In genomic region chr13:102665588-102666232, GRCm38 (mm10) we compare ENCODE assay signal across 9 mouse cellular contexts. TPM values are rescaled to one million over a fixed set of nuclear protein-coding genes. Genes with fewer than 3 reads are reported as not detected.
A peak's percentile ranks its signal among the peaks of the same experiment; 100 is the strongest.
DNase-seq lines count a peak whose midpoint lies in the region; ATAC-seq and TF ChIP-seq lines count a peak whose summit lies in the region.
"Had no signal": no experiment of that assay in that cellular context is flagged by ENCODE, and none has a peak within 500 bp of the region (broad histone marks: within the 10 kb centered on the region; RNA-seq: fewer than 3 reads in every experiment).

No protein-coding gene starts in this region.

- H3K9me3 ChIP-seq in heart, embryonic 11.5 days (replicated peaks; ENCODE audit: control insufficient read depth, low read length) = no peaks in the 10 kb centered on the region
- no peaks in the 10 kb centered on the region for H3K9me3 ChIP-seq in E14TG2a.4 (ENCODE audit: low read length)
- no peaks in the 10 kb centered on the region for H3K9me3 ChIP-seq in hindbrain, embryonic 14.5 days (ENCODE audit: control insufficient read depth, low read length)
- no peaks in the 10 kb centered on the region for H3K9me3 ChIP-seq in midbrain, embryonic 11.5 days (ENCODE audit: control insufficient read depth, low read length)

- peak overlapping the region; percentile 55 for H3K4me2 ChIP-seq in heart, embryonic 11.5 days
- peak overlapping the region; percentile 36 for H3K4me2 ChIP-seq in hindbrain, embryonic 14.5 days (replicated peaks)
- H3K4me2 ChIP-seq in midbrain, embryonic 11.5 days = peak overlapping the region; percentile 30; the same call in 1 of the 2 replicates

- H3K9ac ChIP-seq in heart, embryonic 11.5 days (ENCODE audit: low read depth, low read length) = no peak overlapping the region
- no peak overlapping the region for H3K9ac ChIP-seq in heart, adult 2 months (ENCODE audit: low read depth, low read length)
- no peak overlapping the region for H3K9ac ChIP-seq in hindbrain, embryonic 14.5 days
- no peak overlapping the region for H3K9ac ChIP-seq in midbrain, embryonic 11.5 days (ENCODE audit: low read length)

- no peaks in the 10 kb centered on the region for H3K36me3 ChIP-seq in heart, embryonic 11.5 days (ENCODE audit: control insufficient read depth, insufficient read depth, low read length)
- no peaks in the 10 kb centered on the region for H3K36me3 ChIP-seq in heart, adult 2 months (ENCODE audit: control insufficient read depth, insufficient read depth, low read length)
- no peaks in the 10 kb centered on the region for H3K36me3 ChIP-seq in E14TG2a.4 (ENCODE audit: insufficient read depth, low read length)
- no peaks in the 10 kb centered on the region for H3K36me3 ChIP-seq in hindbrain, embryonic 14.5 days (replicated peaks; ENCODE audit: control insufficient read depth, insufficient read depth)
- no peaks in the 10 kb centered on the region for H3K36me3 ChIP-seq in midbrain, embryonic 11.5 days (ENCODE audit: control insufficient read depth, insufficient read depth, low read length)

- TF ChIP-seq EP300 in heart, adult 2 months (IDR thresholded peaks at IDR 0.05; ENCODE audit: insufficient read depth, low read depth, low read length) = no peak

- H3K27ac ChIP-seq in heart, embryonic 11.5 days (ENCODE audit: low read depth, low read length) = no peak overlapping the region
- H3K27ac ChIP-seq in heart, adult 2 months = no peak overlapping the region
- H3K27ac ChIP-seq in hindbrain, embryonic 14.5 days = no peak overlapping the region
- H3K27ac ChIP-seq in midbrain, embryonic 11.5 days (ENCODE audit: low read depth, low read length) = no peak overlapping the region

- 42% methylated on average over 18 of the region's 18 CpGs for whole genome bisulfite sequencing in heart, embryonic 11.5 days (ENCODE audit: insufficient replicate concordance)
- WGBS in heart, adult 2 months = 34% methylated on average over 18 of the region's 18 CpGs
- WGBS in hindbrain, embryonic 14.5 days = 55% methylated on average over 18 of the region's 18 CpGs
- WGBS in midbrain, embryonic 11.5 days = 58% methylated on average over 18 of the region's 18 CpGs

- H3K27me3 ChIP-seq in heart, embryonic 11.5 days (ENCODE audit: control insufficient read depth, insufficient read depth, low read length) = no peaks in the 10 kb centered on the region
- no peaks in the 10 kb centered on the region for H3K27me3 ChIP-seq in heart, adult 2 months (ENCODE audit: control insufficient read depth, insufficient read depth, low read length)
- peaks cover 26% of the 10 kb centered on the region for H3K27me3 ChIP-seq in E14TG2a.4 (ENCODE audit: insufficient read depth, low read length)
- no peaks in the 10 kb centered on the region for H3K27me3 ChIP-seq in hindbrain, embryonic 14.5 days (ENCODE audit: control insufficient read depth, insufficient read depth, low read length)
- H3K27me3 ChIP-seq in midbrain, embryonic 11.5 days (ENCODE audit: control insufficient read depth, insufficient read depth, low read length) = no peaks in the 10 kb centered on the region

- no peak for ATAC-seq in heart, embryonic 11.5 days (replicated peaks; ENCODE audit: insufficient number of reproducible peaks, low FRiP score, low TSS enrichment)
- no peak for ATAC-seq in hindbrain, embryonic 14.5 days (ENCODE audit: low FRiP score)
- 0 out of 2 replicates have a peak, but pooled peaks have one; percentile 16 for ATAC-seq in midbrain, embryonic 11.5 days (ENCODE audit: low FRiP score)

- H3K79me2 ChIP-seq in heart, adult 2 months (replicated peaks; ENCODE audit: control insufficient read depth, insufficient read depth, low read length) = no peaks in the 10 kb centered on the region

- DNase-seq in heart, adult 2 months = no peak
- DNase-seq in hindbrain, embryonic 14.5 days (ENCODE audit: low spot score) = no peak
- no peak for DNase-seq in midbrain, embryonic 11.5 days (ENCODE audit: low spot score, missing footprints)
- no peak for DNase-seq in cerebellum, postnatal 14 days
- no peak for DNase-seq in embryo, embryonic 11 days
- no peak for DNase-seq in left cerebral cortex, adult 9 months (ENCODE audit: low spot score in 2 of 2)
- DNase-seq: cerebellum, adult 2 months had no signal

- TF ChIP-seq CTCF in heart, adult 2 months (IDR thresholded peaks at IDR 0.05) = no peak
- TF ChIP-seq CTCF in E14TG2a.4 (conservative IDR thresholded peaks at IDR 0.05; ENCODE audit: low read length) = no peak

- peaks cover 9% of the 10 kb centered on the region; the same call in 1 of the 2 replicates for H3K4me1 ChIP-seq in heart, embryonic 11.5 days (ENCODE audit: control insufficient read depth, insufficient read depth, low read length)
- H3K4me1 ChIP-seq in heart, adult 2 months (ENCODE audit: control insufficient read depth, insufficient read depth, low read length) = peaks cover 3% of the 10 kb centered on the region
- H3K4me1 ChIP-seq in E14TG2a.4 (replicated peaks; ENCODE audit: low read depth, low read length) = peaks cover 22% of the 10 kb centered on the region
- H3K4me1 ChIP-seq in hindbrain, embryonic 14.5 days (replicated peaks; ENCODE audit: control insufficient read depth, insufficient read depth, low read length) = no peaks in the 10 kb centered on the region
- H3K4me1 ChIP-seq in midbrain, embryonic 11.5 days (ENCODE audit: control insufficient read depth, insufficient read depth, low read length) = no peaks in the 10 kb centered on the region

- H3K4me3 ChIP-seq in heart, embryonic 11.5 days (ENCODE audit: low read depth, low read length) = peak overlapping the region; percentile 6; the same call in 1 of the 2 replicates
- no peak overlapping the region for H3K4me3 ChIP-seq in heart, adult 2 months
- H3K4me3 ChIP-seq in E14TG2a.4 (replicated peaks; ENCODE audit: low read length) = peak overlapping the region; percentile 48
- no peak overlapping the region for H3K4me3 ChIP-seq in hindbrain, embryonic 14.5 days (replicated peaks; ENCODE audit: low read length)
- no peak overlapping the region for H3K4me3 ChIP-seq in midbrain, embryonic 11.5 days (ENCODE audit: low read depth, low read length)

- TF ChIP-seq POLR2A in heart, adult 2 months (IDR thresholded peaks at IDR 0.05; ENCODE audit: insufficient read depth, low read depth, low read length) = no peak

- intact Hi-C loops in heart, adult 2 months (cut with DNase I) = no loop called here

RNA-seq across cellular contexts. Expression of gene Cd180, which starts 27.6 kb away (rescaled TPM):
- 0.39 and 0.49 TPM in 2 replicates for polyA plus RNA-seq in heart, embryonic 11.5 days (2014; fragmentation: Nextera tagmentation; extraction: Ambion mirVana)
- 1 to 10 TPM in 1 of 2 experiments, under 1 TPM in 1; 0.32 to 1.6 TPM for total RNA-seq in heart, adult 2 months (2021)
- 0.70 and 1.3 TPM in 2 replicates for polyA plus RNA-seq in heart, adult 2 months (2012; rRNA removed)
- 1.0 and 1.1 TPM in 2 replicates for polyA plus RNA-seq in hindbrain, embryonic 14.5 days (2014; fragmentation: Nextera tagmentation; extraction: Ambion mirVana)
- polyA plus RNA-seq in midbrain, embryonic 11.5 days (2014; fragmentation: Nextera tagmentation; extraction: Ambion mirVana) = 0.67 and 0.84 TPM in 2 replicates

Comparison
In these comparisons a context has a peak if more than half of its experiments do, and no peak if none do; other contexts are left out.
1. H3K4me3 ChIP-seq: peak in heart, embryonic 11.5 days (single experiment) and E14TG2a.4 (single experiment); none in heart, adult 2 months (single experiment), hindbrain, embryonic 14.5 days (single experiment) and midbrain, embryonic 11.5 days (single experiment).
2. Peak in every context shown above with its lines, with median percentiles within 50 percentile points of each other: H3K4me2 ChIP-seq.